Mouse (Mus musculus) cortical plate, adult 2 months (tissue): ENCODE results near the gene Tgtp2. TPM values are rescaled to one million over a fixed set of nuclear protein-coding genes. Genes with fewer than 3 reads are reported as not detected.
"Not testable (repeated sequence)": the region's sequence is repeated elsewhere in the genome, so short reads cannot be mapped to it uniquely, and the experiment has no call there.

ENCODE experiments used
- H3K27ac ChIP-seq: fragments of 200-500 bp; 2 replicates; pipeline ENCODE4 v1.5.1; 2012; ENCODE audit warnings: low read length, control low read depth, inconsistent platforms; ENCODE audit not compliant: insufficient read depth
- H3K4me1 ChIP-seq: fragments of 200-500 bp; 2 replicates; pipeline ENCODE4 v1.6.1; 2011; ENCODE audit warnings: low read length; ENCODE audit not compliant: control insufficient read depth, insufficient read depth
- H3K4me3 ChIP-seq: fragments of 200-500 bp; 2 replicates; pipeline ENCODE4 v1.5.1; 2011; ENCODE audit warnings: mild to moderate bottlenecking, low read length, control low read depth; ENCODE audit not compliant: insufficient read depth
- CTCF ChIP-seq: fragments of 200-500 bp; IDR thresholded peaks from 2 replicates; pipeline ENCODE4 v1.5.1; 2011; ENCODE audit warnings: mild to moderate bottlenecking, control low read depth, low read length; ENCODE audit not compliant: insufficient read depth; ENCODE audit errors: extremely low read depth
- POLR2A ChIP-seq: fragments of 200-500 bp; IDR thresholded peaks from 2 replicates; pipeline ENCODE4 v1.6.1; 2011; ENCODE audit warnings: mild to moderate bottlenecking, low read length, control low read depth; ENCODE audit not compliant: insufficient read depth; ENCODE audit errors: extremely low read depth
- polyA plus RNA-seq: library from polyadenylated mRNA; depleted of rRNA; stranded (reverse); fragments of >200 nt; gene quantifications from 2 replicates; pipeline ENCODE4 v1.2.3, GENCODE M21; 2012

The Tgtp2 gene
- polyA plus RNA-seq, 1 experiment: 2.4 TPM

GRCm38 (mm10) chr11:49086858-49087361 is 22.9 kb upstream of the Tgtp2 start:
- H3K4me3 ChIP-seq: no peak overlapping the region
- H3K4me1 ChIP-seq: no peaks in the 10 kb centered on the region; the same call in 1 of the 2 replicates
- TF ChIP-seq POLR2A (no peak), CTCF (no peak)
- H3K27ac ChIP-seq: no peak overlapping the region

GRCm38 (mm10) chr11:49084875-49085274 is 20.9 kb upstream of the Tgtp2 start:
- TF ChIP-seq POLR2A (no peak), CTCF (peak; percentile 10; the same call in 1 of the 2 replicates)
- Histone ChIP-seq H3K4me1 (no peaks in the 10 kb centered on the region; the same call in 1 of the 2 replicates), H3K4me3 (no peak overlapping the region), H3K27ac (no peak overlapping the region)

- no peaks in the 10 kb centered on the region; the same call in 1 of the 2 replicates for H3K4me1 ChIP-seq
- no peak overlapping the region for H3K4me3 ChIP-seq
- TF ChIP-seq CTCF (no peak), POLR2A (no peak)
- no peak overlapping the region for H3K27ac ChIP-seq
Observed at GRCm38 (mm10) chr11:49084385-49084784, 20.4 kb upstream of the Tgtp2 start.

- Histone ChIP-seq H3K27ac (no peak overlapping the region), H3K4me1 (no peaks in the 10 kb centered on the region; the same call in 1 of the 2 replicates), H3K4me3 (no peak overlapping the region)
- no peak for TF ChIP-seq CTCF
- TF ChIP-seq POLR2A: no peak
Observed at GRCm38 (mm10) chr11:49083808-49084207, 19.8 kb upstream of the Tgtp2 start.

GRCm38 (mm10) chr11:49083146-49083545 is 19.1 kb upstream of the Tgtp2 start:
- H3K4me3 ChIP-seq: no peak overlapping the region
- TF ChIP-seq CTCF: no peak
- no peak for TF ChIP-seq POLR2A
- H3K27ac ChIP-seq: no peak overlapping the region
- H3K4me1 ChIP-seq: no peaks in the 10 kb centered on the region; the same call in 1 of the 2 replicates

- Histone ChIP-seq H3K4me3 (no peak overlapping the region), H3K4me1 (no peaks in the 10 kb centered on the region; the same call in 1 of the 2 replicates), H3K27ac (peak overlapping the region; percentile 10; the same call in 1 of the 2 replicates)
- no peak for TF ChIP-seq CTCF
- TF ChIP-seq POLR2A: no peak
Observed at GRCm38 (mm10) chr11:49081886-49082285, 17.9 kb upstream of the Tgtp2 start.

- Histone ChIP-seq H3K4me1 (no peaks in the 10 kb centered on the region; the same call in 1 of the 2 replicates), H3K4me3 (no peak overlapping the region), H3K27ac (no peak overlapping the region)
- TF ChIP-seq CTCF (no peak), POLR2A (no peak)
Observed at GRCm38 (mm10) chr11:49081356-49081755, 17.4 kb upstream of the Tgtp2 start.

- TF ChIP-seq CTCF (no peak), POLR2A (no peak)
- Histone ChIP-seq H3K4me3 (no peak overlapping the region), H3K4me1 (no peaks in the 10 kb centered on the region; the same call in 1 of the 2 replicates), H3K27ac (no peak overlapping the region)
Observed at GRCm38 (mm10) chr11:49080636-49081035, 16.6 kb upstream of the Tgtp2 start.

- TF ChIP-seq CTCF: no peak
- no peak for TF ChIP-seq POLR2A
Observed at GRCm38 (mm10) chr11:49078719-49079118, 14.7 kb upstream of the Tgtp2 start.

GRCm38 (mm10) chr11:49077012-49077411 is 13.0 kb upstream of the Tgtp2 start:
- Histone ChIP-seq H3K4me3 (no peak overlapping the region), H3K4me1 (no peaks in the 10 kb centered on the region), H3K27ac (no peak overlapping the region; the same call in 1 of the 2 replicates)
- no peak for TF ChIP-seq POLR2A
- no peak for TF ChIP-seq CTCF

More at GRCm38 (mm10) chr11:49078719-49079118, 14.7 kb upstream of the Tgtp2 start:
- Histone ChIP-seq H3K4me1 (no peaks in the 10 kb centered on the region; the same call in 1 of the 2 replicates), H3K27ac (no peak overlapping the region), H3K4me3 (no peak overlapping the region)

- not testable (repeated sequence) for H3K4me1 ChIP-seq, H3K4me3 ChIP-seq
- peak within 1 kb of the TSS; percentile 71 for H3K27ac ChIP-seq
Observed at GRCm38 (mm10) chr11:49076001-49076757, 12.2 kb upstream of the Tgtp2 start, which contains the start of gene Ifi47. TSS of gene Ifi47 (plus strand) at chr11:49076587.
